Mouse (Mus musculus): ENCODE data around the gene Dapp1. TPM values are rescaled to one million over a fixed set of nuclear protein-coding genes. Genes with fewer than 3 reads are reported as not detected.

The Dapp1 gene
- total and polyA plus RNA-seq, 3 experiments = 53.5 to 63.6 (median 62.8) TPM

- Histone ChIP-seq H3K27ac (ENCODE audit: insufficient read depth, low read depth) (no peak overlapping the region), H3K9me3 (replicated peaks; ENCODE audit: low read length) (peaks cover 8% of the 10 kb centered on the region), H3K4me3 (replicated peaks in 1 of 3; ENCODE audit: low read depth in 2 of 3, low read length in 2 of 3, poor library complexity in 1 of 3) (no peak overlapping the region), H3K9ac (ENCODE audit: insufficient read depth, low read depth) (no peak overlapping the region), H3K79me2 (replicated peaks; ENCODE audit: control insufficient read depth, extremely low read depth, insufficient read depth, poor library complexity, severe bottlenecking) (no peaks in the 10 kb centered on the region), H3K27me3 (replicated peaks) (no peaks in the 10 kb centered on the region), H3K36me3 (replicated peaks in 1 of 2; ENCODE audit: control insufficient read depth in 1 of 2, insufficient read depth in 1 of 2, low read length in 1 of 2) (peaks cover 40 to 57% of the 10 kb centered on the region in 2 experiments), H3K4me1 (ENCODE audit: control insufficient read depth in 1 of 2, insufficient read depth in 2 of 2) (peaks cover 0 to 17% of the 10 kb centered on the region in 2 experiments; a peak in 2 of 4 replicates), H3K4me2 (ENCODE audit: insufficient read depth, low read depth, poor library complexity, severe bottlenecking) (no peak overlapping the region)
- no peak for TF ChIP-seq CTCF (conservative IDR thresholded peaks at IDR 0.05 in 1 of 2, IDR thresholded peaks at IDR 0.05 in 1 of 2; ENCODE audit: low read depth in 2 of 2, low read length in 2 of 2)
- TF ChIP-seq UBTF (IDR thresholded peaks at IDR 0.05; ENCODE audit: low read depth, low read length) = no peak
- DNase-seq (ENCODE audit: extremely low read depth) = no peak
- in situ Hi-C loops (cut with MboI; ENCODE audit: low pct_ligation_motif_present, low pct_unique_long_range_greater_than_20kb, low sequenced_read_pairs) (no loop called here), dilution Hi-C loops (cut with MboI; ENCODE audit: extremely low pct_ligation_motif_present, extremely low pct_unique_long_range_greater_than_20kb, low sequenced_read_pairs) (no loop called here)
Measured at GRCm38 (mm10) chr3:137897685-137898084, 83.7 kb downstream of the Dapp1 start.

- Histone ChIP-seq H3K27me3 (replicated peaks) (no peaks in the 10 kb centered on the region), H3K4me1 (ENCODE audit: control insufficient read depth in 1 of 2, insufficient read depth in 2 of 2) (peaks cover 0 to 22% of the 10 kb centered on the region in 2 experiments; a peak in 2 of 4 replicates), H3K36me3 (replicated peaks in 1 of 2; ENCODE audit: control insufficient read depth in 1 of 2, insufficient read depth in 1 of 2, low read length in 1 of 2) (peaks cover 35 to 56% of the 10 kb centered on the region in 2 experiments), H3K9me3 (replicated peaks; ENCODE audit: low read length) (peaks cover 5% of the 10 kb centered on the region), H3K79me2 (replicated peaks; ENCODE audit: control insufficient read depth, extremely low read depth, insufficient read depth, poor library complexity, severe bottlenecking) (no peaks in the 10 kb centered on the region), H3K4me3 (replicated peaks in 1 of 3; ENCODE audit: low read depth in 2 of 3, low read length in 2 of 3, poor library complexity in 1 of 3) (no peak overlapping the region), H3K4me2 (ENCODE audit: insufficient read depth, low read depth, poor library complexity, severe bottlenecking) (no peak overlapping the region), H3K27ac (ENCODE audit: insufficient read depth, low read depth) (no peak overlapping the region), H3K9ac (ENCODE audit: insufficient read depth, low read depth) (no peak overlapping the region)
- dilution Hi-C loops (cut with MboI; ENCODE audit: extremely low pct_ligation_motif_present, extremely low pct_unique_long_range_greater_than_20kb, low sequenced_read_pairs) (no loop called here), in situ Hi-C loops (cut with MboI; ENCODE audit: low pct_ligation_motif_present, low pct_unique_long_range_greater_than_20kb, low sequenced_read_pairs) (no loop called here)
- DNase-seq (ENCODE audit: extremely low read depth) = no peak
- no peak for TF ChIP-seq CHD1 (IDR thresholded peaks at IDR 0.05; ENCODE audit: low read depth, low read length)
Measured at GRCm38 (mm10) chr3:137896867-137897266, 84.5 kb downstream of the Dapp1 start.

- in situ Hi-C loops (cut with MboI; ENCODE audit: low pct_ligation_motif_present, low pct_unique_long_range_greater_than_20kb, low sequenced_read_pairs) = no loop called here
- Histone ChIP-seq H3K4me2 (ENCODE audit: insufficient read depth, low read depth, poor library complexity, severe bottlenecking) (no peak overlapping the region), H3K36me3 (replicated peaks in 1 of 2; ENCODE audit: control insufficient read depth in 1 of 2, insufficient read depth in 1 of 2, low read length in 1 of 2) (peaks cover 35 to 57% of the 10 kb centered on the region in 2 experiments), H3K9me3 (replicated peaks; ENCODE audit: low read length) (peaks cover 5% of the 10 kb centered on the region), H3K79me2 (replicated peaks; ENCODE audit: control insufficient read depth, extremely low read depth, insufficient read depth, poor library complexity, severe bottlenecking) (no peaks in the 10 kb centered on the region), H3K4me3 (replicated peaks in 1 of 3; ENCODE audit: low read depth in 2 of 3, low read length in 2 of 3, poor library complexity in 1 of 3) (no peak overlapping the region), H3K27ac (ENCODE audit: insufficient read depth, low read depth) (no peak overlapping the region), H3K4me1 (ENCODE audit: control insufficient read depth in 1 of 2, insufficient read depth in 2 of 2) (peaks cover 0 to 25% of the 10 kb centered on the region in 2 experiments; a peak in 2 of 4 replicates), H3K9ac (ENCODE audit: insufficient read depth, low read depth) (no peak overlapping the region), H3K27me3 (replicated peaks) (no peaks in the 10 kb centered on the region)
- dilution Hi-C loops (cut with MboI; ENCODE audit: extremely low pct_ligation_motif_present, extremely low pct_unique_long_range_greater_than_20kb, low sequenced_read_pairs) = no loop called here
- no peak for DNase-seq (ENCODE audit: extremely low read depth)
- TF ChIP-seq HCFC1 (IDR thresholded peaks at IDR 0.05; ENCODE audit: low read depth, low read length) = no peak
- no peak for TF ChIP-seq KAT2A (IDR thresholded peaks at IDR 0.05; ENCODE audit: insufficient replicate concordance, low read length)
- no peak for TF ChIP-seq IRF4 (IDR thresholded peaks at IDR 0.05; ENCODE audit: low read depth, low read length)
- no peak for TF ChIP-seq JUND (conservative IDR thresholded peaks at IDR 0.05; ENCODE audit: low read depth, low read length)
- TF ChIP-seq USF2 (conservative IDR thresholded peaks at IDR 0.05; ENCODE audit: low read depth, low read length) = no peak
- TF ChIP-seq CHD1 (IDR thresholded peaks at IDR 0.05; ENCODE audit: low read depth, low read length) = no peak
- no peak for TF ChIP-seq SMC3 (IDR thresholded peaks at IDR 0.05; ENCODE audit: low read depth, low read length)
- no peak for TF ChIP-seq MAZ (IDR thresholded peaks at IDR 0.05; ENCODE audit: low read depth, low read length)
Measured at GRCm38 (mm10) chr3:137896386-137896785, 85.0 kb downstream of the Dapp1 start.

Measured in CH12.LX (cell line).